Mouse (Mus musculus): ENCODE results near the gene Pde4d. TPM values are rescaled to one million over a fixed set of nuclear protein-coding genes. Genes with fewer than 3 reads are reported as not detected.

The Pde4d gene
- polyA plus RNA-seq, 1 experiment from 2014 or later, result 19.0 TPM

DNA sequence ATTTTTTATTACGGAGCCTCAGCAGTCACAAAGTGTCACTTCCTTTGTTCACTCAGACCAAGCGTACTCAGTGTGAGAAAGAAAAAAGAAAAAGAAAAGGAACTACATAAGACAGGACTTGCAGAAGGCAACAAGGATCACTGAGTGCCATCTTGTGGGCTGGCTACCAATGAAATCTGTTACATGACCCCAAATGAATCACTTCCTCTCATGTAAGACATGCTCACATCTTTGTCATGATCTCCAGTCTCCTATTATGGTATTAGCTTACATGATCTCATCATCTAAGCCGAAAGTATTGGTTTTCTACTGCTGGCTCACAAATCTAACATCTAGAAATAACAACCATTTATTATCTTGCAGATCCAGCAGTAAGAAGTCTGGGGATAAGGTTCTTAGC, 709.0 kb downstream of the Pde4d start:
- WGBS, result 67% methylated on average over 3 of the region's 3 CpGs
- Histone ChIP-seq H3K27me3 (replicated peaks; ENCODE audit: control insufficient read depth, insufficient read depth, low read length) (no peaks in the 10 kb centered on the region), H3K9me3 (ENCODE audit: control insufficient read depth, low read length) (no peaks in the 10 kb centered on the region), H3K36me3 (ENCODE audit: control insufficient read depth, insufficient read depth, low read length) (no peaks in the 10 kb centered on the region), H3K27ac (ENCODE audit: low read depth, low read length) (no peak overlapping the region), H3K4me3 (ENCODE audit: low read depth, low read length) (no peak overlapping the region), H3K9ac (ENCODE audit: low read depth, low read length) (no peak overlapping the region), H3K4me1 (replicated peaks; ENCODE audit: control insufficient read depth, insufficient read depth, low read length) (no peaks in the 10 kb centered on the region), H3K4me2 (no peak overlapping the region)
- DNase-seq (ENCODE audit: low spot score), result no peak
- no peak for ATAC-seq (replicated peaks; ENCODE audit: low FRiP score)

DNA sequence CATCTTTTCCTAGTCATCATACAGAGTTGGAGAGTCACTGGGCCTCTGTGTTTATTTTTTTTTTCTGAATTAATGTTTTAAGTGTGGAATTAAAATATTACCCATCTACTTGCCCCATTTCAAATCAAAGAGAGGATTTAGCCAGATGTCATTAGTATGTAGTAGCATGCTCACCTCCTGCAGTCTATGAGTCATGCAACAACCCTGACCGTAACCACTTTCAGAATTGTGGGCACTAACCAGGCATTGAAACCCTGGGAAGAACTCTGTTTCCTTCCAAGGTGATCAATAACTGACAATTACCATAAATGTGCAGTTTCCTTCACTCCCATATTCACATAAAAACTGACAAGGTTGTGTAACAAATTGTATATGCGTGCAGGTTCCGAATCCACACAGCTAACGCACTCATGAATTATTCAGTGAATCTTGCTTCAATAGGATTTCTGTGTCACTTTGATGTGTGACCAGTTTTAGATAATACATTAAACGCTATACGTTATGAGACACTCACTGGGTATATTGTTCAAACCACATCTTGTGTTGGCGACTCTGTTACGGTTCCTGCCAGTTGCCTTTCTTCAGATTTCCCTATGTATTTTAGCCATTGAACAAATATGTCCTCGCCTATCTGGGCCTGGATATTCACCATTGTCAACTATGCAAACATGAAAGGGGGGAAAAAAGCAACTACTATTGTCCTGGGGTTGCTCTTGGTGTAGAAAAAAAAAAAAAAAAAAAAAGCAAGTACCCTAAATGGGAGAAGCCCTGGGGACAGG, 719.0 kb downstream of the Pde4d start:
- no peaks in the 10 kb centered on the region for H3K9me3 ChIP-seq (ENCODE audit: control insufficient read depth, low read length)
- DNase-seq (ENCODE audit: low spot score) (no peak), ATAC-seq (replicated peaks; ENCODE audit: low FRiP score) (no peak)
- H3K4me3 ChIP-seq (ENCODE audit: low read depth, low read length), result no peak overlapping the region
- H3K27me3 ChIP-seq (replicated peaks; ENCODE audit: control insufficient read depth, insufficient read depth, low read length), result no peaks in the 10 kb centered on the region
- WGBS, result 85% methylated on average over 9 of the region's 9 CpGs
- no peak overlapping the region for H3K27ac ChIP-seq (ENCODE audit: low read depth, low read length)
- H3K36me3 ChIP-seq (ENCODE audit: control insufficient read depth, insufficient read depth, low read length), result no peaks in the 10 kb centered on the region
- no peak overlapping the region for H3K9ac ChIP-seq (ENCODE audit: low read depth, low read length)
- no peak overlapping the region for H3K4me2 ChIP-seq
- H3K4me1 ChIP-seq (replicated peaks; ENCODE audit: control insufficient read depth, insufficient read depth, low read length), result no peaks in the 10 kb centered on the region

- Histone ChIP-seq H3K36me3 (ENCODE audit: control insufficient read depth, insufficient read depth, low read length) (no peaks in the 10 kb centered on the region), H3K4me1 (replicated peaks; ENCODE audit: control insufficient read depth, insufficient read depth, low read length) (no peaks in the 10 kb centered on the region), H3K27ac (ENCODE audit: low read depth, low read length) (no peak overlapping the region), H3K4me2 (no peak overlapping the region), H3K9me3 (ENCODE audit: control insufficient read depth, low read length) (no peaks in the 10 kb centered on the region), H3K27me3 (replicated peaks; ENCODE audit: control insufficient read depth, insufficient read depth, low read length) (no peaks in the 10 kb centered on the region), H3K4me3 (ENCODE audit: low read depth, low read length) (no peak overlapping the region), H3K9ac (ENCODE audit: low read depth, low read length) (no peak overlapping the region)
- WGBS, result 87% methylated on average over 2 of the region's 2 CpGs
- DNase-seq (ENCODE audit: low spot score), result no peak
- no peak for ATAC-seq (replicated peaks; ENCODE audit: low FRiP score)
Measured at GRCm38 (mm10) chr13:109169335-109169606, 719.5 kb downstream of the Pde4d start.

GRCm38 (mm10) chr13:109171688-109172087, 721.9 kb downstream of the Pde4d start:
- Histone ChIP-seq H3K36me3 (ENCODE audit: control insufficient read depth, insufficient read depth, low read length) (no peaks in the 10 kb centered on the region), H3K4me2 (no peak overlapping the region), H3K27ac (ENCODE audit: low read depth, low read length) (no peak overlapping the region), H3K4me1 (replicated peaks; ENCODE audit: control insufficient read depth, insufficient read depth, low read length) (no peaks in the 10 kb centered on the region), H3K4me3 (ENCODE audit: low read depth, low read length) (no peak overlapping the region), H3K27me3 (replicated peaks; ENCODE audit: control insufficient read depth, insufficient read depth, low read length) (no peaks in the 10 kb centered on the region), H3K9me3 (ENCODE audit: control insufficient read depth, low read length) (no peaks in the 10 kb centered on the region), H3K9ac (ENCODE audit: low read depth, low read length) (no peak overlapping the region)
- WGBS, result 72% methylated on average over 7 of the region's 7 CpGs
- no peak for DNase-seq (ENCODE audit: low spot score)
- no peak for ATAC-seq (replicated peaks; ENCODE audit: low FRiP score)

DNA sequence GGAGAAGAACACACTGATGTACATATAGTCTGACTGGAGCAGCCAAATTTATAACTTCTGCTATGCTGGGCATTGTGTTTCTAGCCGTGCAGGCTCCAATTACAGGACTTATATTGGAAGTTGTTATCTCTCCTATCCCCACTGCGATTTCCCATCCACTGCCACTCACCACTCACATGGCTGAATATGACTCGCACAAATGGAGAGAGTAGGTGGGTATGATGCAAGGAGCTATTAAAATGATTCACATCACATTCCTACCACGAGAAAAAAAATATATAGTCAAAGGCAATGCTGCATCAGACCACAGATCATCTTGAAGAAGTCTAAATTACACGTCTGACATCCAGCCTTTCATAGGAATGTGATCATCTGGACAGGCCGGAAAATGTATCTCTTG, 725.5 kb downstream of the Pde4d start:
- H3K4me3 ChIP-seq (ENCODE audit: low read depth, low read length), result no peak overlapping the region
- ATAC-seq (replicated peaks; ENCODE audit: low FRiP score) (no peak), DNase-seq (ENCODE audit: low spot score) (no peak)
- no peaks in the 10 kb centered on the region for H3K9me3 ChIP-seq (ENCODE audit: control insufficient read depth, low read length)
- H3K36me3 ChIP-seq (ENCODE audit: control insufficient read depth, insufficient read depth, low read length), result no peaks in the 10 kb centered on the region
- WGBS, result 73% methylated on average over 6 of the region's 6 CpGs
- no peak overlapping the region for H3K27ac ChIP-seq (ENCODE audit: low read depth, low read length)
- H3K9ac ChIP-seq (ENCODE audit: low read depth, low read length), result no peak overlapping the region
- H3K4me1 ChIP-seq (replicated peaks; ENCODE audit: control insufficient read depth, insufficient read depth, low read length), result no peaks in the 10 kb centered on the region
- H3K27me3 ChIP-seq (replicated peaks; ENCODE audit: control insufficient read depth, insufficient read depth, low read length), result no peaks in the 10 kb centered on the region
- H3K4me2 ChIP-seq, result no peak overlapping the region

DNA sequence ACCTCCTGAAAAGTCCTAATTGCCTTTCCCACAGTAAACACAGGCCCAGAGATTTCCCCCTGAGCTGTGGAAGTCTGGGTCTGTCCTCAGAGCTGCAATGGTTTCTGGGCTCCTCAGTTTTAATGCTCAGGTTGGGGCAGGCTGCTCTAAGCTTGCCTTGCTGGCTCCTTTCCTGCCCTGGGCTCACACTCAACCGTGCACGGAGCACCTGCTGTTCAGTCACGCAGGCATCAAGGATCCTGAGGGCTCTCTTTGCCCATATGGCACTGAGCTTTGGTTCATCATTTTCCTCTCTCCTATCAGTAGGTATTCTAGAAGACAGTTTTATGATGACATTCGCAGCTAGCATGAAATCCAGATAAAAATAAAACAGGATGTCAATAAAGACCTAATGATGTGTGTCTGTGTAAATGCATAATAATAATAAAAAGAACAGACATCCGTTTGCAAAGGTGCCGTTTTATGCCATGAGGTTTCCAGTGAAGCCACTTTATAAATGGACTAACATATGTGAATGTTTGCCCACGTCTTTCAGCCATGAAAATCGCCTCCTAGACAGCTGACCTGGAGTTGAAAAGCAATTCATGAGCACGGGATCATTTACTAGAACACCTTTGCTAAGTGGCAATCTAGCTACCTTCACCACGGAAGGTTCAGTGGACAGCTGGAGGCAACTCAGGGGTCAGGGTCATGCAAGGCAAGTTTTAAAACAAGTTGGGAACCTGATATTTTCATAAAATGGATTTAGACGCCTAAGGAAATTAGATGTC, 726.3 kb downstream of the Pde4d start:
- DNase-seq (ENCODE audit: low spot score), result no peak
- Histone ChIP-seq H3K27me3 (replicated peaks; ENCODE audit: control insufficient read depth, insufficient read depth, low read length) (no peaks in the 10 kb centered on the region), H3K27ac (ENCODE audit: low read depth, low read length) (no peak overlapping the region), H3K4me2 (no peak overlapping the region), H3K4me3 (ENCODE audit: low read depth, low read length) (no peak overlapping the region), H3K9ac (ENCODE audit: low read depth, low read length) (no peak overlapping the region), H3K36me3 (ENCODE audit: control insufficient read depth, insufficient read depth, low read length) (no peaks in the 10 kb centered on the region), H3K9me3 (ENCODE audit: control insufficient read depth, low read length) (no peaks in the 10 kb centered on the region), H3K4me1 (replicated peaks; ENCODE audit: control insufficient read depth, insufficient read depth, low read length) (no peaks in the 10 kb centered on the region)
- ATAC-seq (replicated peaks; ENCODE audit: low FRiP score), result no peak
- WGBS, result 80% methylated on average over 11 of the region's 11 CpGs

- DNase-seq (ENCODE audit: low spot score), result no peak
- no peak for ATAC-seq (replicated peaks; ENCODE audit: low FRiP score)
Measured at GRCm38 (mm10) chr13:109181363-109181762, 731.6 kb downstream of the Pde4d start.

GRCm38 (mm10) chr13:109190652-109191051, 740.9 kb downstream of the Pde4d start:
- Histone ChIP-seq H3K9me3 (ENCODE audit: control insufficient read depth, low read length) (no peaks in the 10 kb centered on the region), H3K4me3 (ENCODE audit: low read depth, low read length) (no peak overlapping the region), H3K9ac (ENCODE audit: low read depth, low read length) (no peak overlapping the region), H3K4me1 (replicated peaks; ENCODE audit: control insufficient read depth, insufficient read depth, low read length) (no peaks in the 10 kb centered on the region), H3K4me2 (no peak overlapping the region), H3K27ac (ENCODE audit: low read depth, low read length) (no peak overlapping the region), H3K36me3 (ENCODE audit: control insufficient read depth, insufficient read depth, low read length) (no peaks in the 10 kb centered on the region), H3K27me3 (replicated peaks; ENCODE audit: control insufficient read depth, insufficient read depth, low read length) (no peaks in the 10 kb centered on the region)
- no peak for ATAC-seq (replicated peaks; ENCODE audit: low FRiP score)
- DNase-seq (ENCODE audit: low spot score), result no peak
- WGBS, result 81% methylated on average over 4 of the region's 4 CpGs

More at GRCm38 (mm10) chr13:109181363-109181762, 731.6 kb downstream of the Pde4d start:
- Histone ChIP-seq H3K9ac (ENCODE audit: low read depth, low read length) (no peak overlapping the region), H3K27ac (ENCODE audit: low read depth, low read length) (no peak overlapping the region), H3K4me2 (no peak overlapping the region), H3K4me3 (ENCODE audit: low read depth, low read length) (no peak overlapping the region), H3K27me3 (replicated peaks; ENCODE audit: control insufficient read depth, insufficient read depth, low read length) (no peaks in the 10 kb centered on the region), H3K4me1 (replicated peaks; ENCODE audit: control insufficient read depth, insufficient read depth, low read length) (no peaks in the 10 kb centered on the region), H3K9me3 (ENCODE audit: control insufficient read depth, low read length) (no peaks in the 10 kb centered on the region), H3K36me3 (ENCODE audit: control insufficient read depth, insufficient read depth, low read length) (no peaks in the 10 kb centered on the region)
- 75% methylated on average over 6 of the region's 6 CpGs for WGBS

DNA sequence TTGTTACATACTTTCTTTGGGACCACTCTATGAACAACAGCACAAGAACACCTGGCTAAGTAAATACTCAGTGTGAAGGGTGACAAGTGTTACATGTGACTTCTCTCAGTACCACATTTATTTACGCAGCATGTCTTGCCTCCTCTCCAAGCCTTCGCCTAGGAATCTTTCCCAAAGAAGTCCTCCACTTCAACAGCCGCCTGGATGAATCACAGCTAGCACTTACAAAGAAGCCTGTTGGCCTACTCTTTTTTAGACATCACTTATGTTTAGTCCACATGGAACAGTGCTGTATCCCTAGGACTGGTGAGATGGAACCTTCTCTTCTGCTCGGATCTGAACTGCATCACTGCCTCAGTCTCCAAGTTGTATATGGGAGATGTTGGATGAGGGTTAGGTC, 741.4 kb downstream of the Pde4d start:
- no peaks in the 10 kb centered on the region for H3K4me1 ChIP-seq (replicated peaks; ENCODE audit: control insufficient read depth, insufficient read depth, low read length)
- no peaks in the 10 kb centered on the region for H3K36me3 ChIP-seq (ENCODE audit: control insufficient read depth, insufficient read depth, low read length)
- 84% methylated on average over 4 of the region's 4 CpGs for WGBS
- H3K9me3 ChIP-seq (ENCODE audit: control insufficient read depth, low read length), result no peaks in the 10 kb centered on the region
- no peak overlapping the region for H3K9ac ChIP-seq (ENCODE audit: low read depth, low read length)
- ATAC-seq (replicated peaks; ENCODE audit: low FRiP score) (no peak), DNase-seq (ENCODE audit: low spot score) (no peak)
- no peak overlapping the region for H3K27ac ChIP-seq (ENCODE audit: low read depth, low read length)
- no peak overlapping the region for H3K4me2 ChIP-seq
- no peak overlapping the region for H3K4me3 ChIP-seq (ENCODE audit: low read depth, low read length)
- H3K27me3 ChIP-seq (replicated peaks; ENCODE audit: control insufficient read depth, insufficient read depth, low read length), result no peaks in the 10 kb centered on the region
